11 mouse cellular contexts compared by ENCODE assay signal in genomic region chr11:62644602-62645336, GRCm38 (mm10). TPM values are rescaled to one million over a fixed set of nuclear protein-coding genes. Genes with fewer than 3 reads are reported as not detected.
DNase-seq lines count a peak whose midpoint lies in the region; ATAC-seq and TF ChIP-seq lines count a peak whose summit lies in the region.
"Had no signal": no experiment of that assay in that cellular context is flagged by ENCODE, and none has a peak within 500 bp of the region (broad histone marks: within the 10 kb centered on the region; RNA-seq: fewer than 3 reads in every experiment).

No protein-coding gene starts in this region.

- TF ChIP-seq POLR2A in embryonic fibroblast, embryonic 13.5 days (IDR thresholded peaks at IDR 0.05; ENCODE audit: low read depth, low read length), result no peak

- H3K4me3 ChIP-seq in gastrocnemius, adult 2 months, result no peak overlapping the region
- H3K4me3 ChIP-seq in liver, embryonic 13.5 days (replicated peaks), result no peak overlapping the region
- H3K4me3 ChIP-seq in liver, embryonic 11.5 days (ENCODE audit: low read depth, low read length), result no peak overlapping the region
- no peak overlapping the region for H3K4me3 ChIP-seq in embryonic fibroblast, embryonic 13.5 days (ENCODE audit: insufficient read depth, low read length)
- no peak overlapping the region for H3K4me3 ChIP-seq in midbrain, embryonic 15.5 days
- H3K4me3 ChIP-seq: forebrain, embryonic 12.5 days had no signal

- no peak for DNase-seq in gastrocnemius, adult 2 months
- no peak for DNase-seq in gastrocnemius, postnatal 36 days
- DNase-seq in liver, embryonic 13.5 days, result no peak
- no peak for DNase-seq in liver, embryonic 11.5 days (ENCODE audit: low spot score)
- no peak for DNase-seq in spleen, postnatal 4 days (ENCODE audit: low spot score in 2 of 2)
- no peak for DNase-seq in right cerebral cortex, adult 18-20 months
- DNase-seq: cerebellum, postnatal 25 days had no signal

- TF ChIP-seq CTCF in gastrocnemius, adult 2 months (IDR thresholded peaks at IDR 0.05), result no peak
- no peak for TF ChIP-seq CTCF in embryonic fibroblast, embryonic 13.5 days (IDR thresholded peaks at IDR 0.05; ENCODE audit: borderline replicate concordance, insufficient read depth, low read length)

- H3K4me2 ChIP-seq in liver, embryonic 13.5 days, result no peak overlapping the region
- no peak overlapping the region for H3K4me2 ChIP-seq in liver, embryonic 11.5 days
- H3K4me2 ChIP-seq in midbrain, embryonic 15.5 days, result peak overlapping the region; percentile 84

- no peak overlapping the region for H3K9ac ChIP-seq in liver, embryonic 13.5 days
- H3K9ac ChIP-seq in liver, embryonic 11.5 days (ENCODE audit: low read depth, low read length), result no peak overlapping the region
- H3K9ac ChIP-seq in midbrain, embryonic 15.5 days, result no peak overlapping the region
- H3K9ac ChIP-seq: forebrain, embryonic 12.5 days had no signal

- 76% methylated on average over 5 of the region's 5 CpGs for WGBS in liver, embryonic 13.5 days (ENCODE audit: insufficient replicate concordance)
- WGBS in liver, embryonic 11.5 days, result 83% methylated on average over 5 of the region's 5 CpGs
- 78% methylated on average over 5 of the region's 5 CpGs for WGBS in midbrain, embryonic 15.5 days

- H3K9me3 ChIP-seq in liver, embryonic 13.5 days (replicated peaks), result no peaks in the 10 kb centered on the region
- no peaks in the 10 kb centered on the region for H3K9me3 ChIP-seq in liver, embryonic 11.5 days (ENCODE audit: control insufficient read depth, low read length)
- no peaks in the 10 kb centered on the region for H3K9me3 ChIP-seq in midbrain, embryonic 15.5 days
- H3K9me3 ChIP-seq: forebrain, embryonic 12.5 days had no signal

- H3K4me1 ChIP-seq in liver, embryonic 13.5 days (replicated peaks), result peaks cover 71% of the 10 kb centered on the region
- peaks cover 48% of the 10 kb centered on the region for H3K4me1 ChIP-seq in liver, embryonic 11.5 days (replicated peaks; ENCODE audit: control insufficient read depth, insufficient read depth, low read length)
- peaks cover 23% of the 10 kb centered on the region for H3K4me1 ChIP-seq in embryonic fibroblast, embryonic 13.5 days (ENCODE audit: control insufficient read depth, insufficient read depth, low read length)
- peaks cover 57% of the 10 kb centered on the region for H3K4me1 ChIP-seq in midbrain, embryonic 15.5 days

- H3K27ac ChIP-seq in gastrocnemius, adult 2 months, result peak overlapping the region; percentile 87
- H3K27ac ChIP-seq in liver, embryonic 13.5 days, result peak overlapping the region; percentile 8; the same call in 1 of the 2 replicates
- no peak overlapping the region for H3K27ac ChIP-seq in liver, embryonic 11.5 days (ENCODE audit: low read depth, low read length)
- peak overlapping the region; percentile 43; the same call in 1 of the 2 replicates for H3K27ac ChIP-seq in embryonic fibroblast, embryonic 13.5 days (ENCODE audit: insufficient read depth, low read length)
- no peak overlapping the region for H3K27ac ChIP-seq in midbrain, embryonic 15.5 days
- H3K27ac ChIP-seq: forebrain, embryonic 12.5 days had no signal

- peaks cover 7% of the 10 kb centered on the region; the same call in 1 of the 2 replicates for H3K27me3 ChIP-seq in liver, embryonic 13.5 days
- H3K27me3 ChIP-seq in liver, embryonic 11.5 days (replicated peaks; ENCODE audit: control insufficient read depth, insufficient read depth, low read length), result no peaks in the 10 kb centered on the region
- H3K27me3 ChIP-seq in midbrain, embryonic 15.5 days (replicated peaks), result no peaks in the 10 kb centered on the region
- H3K27me3 ChIP-seq: forebrain, embryonic 12.5 days; Patski had no signal

- intact Hi-C loops in gastrocnemius, adult 2 months (cut with DNase I), result no loop called here
- intact Hi-C loops in gastrocnemius, postnatal 36 days (cut with DNase I), result no loop called here

- no peaks in the 10 kb centered on the region for H3K36me3 ChIP-seq in liver, embryonic 13.5 days
- H3K36me3 ChIP-seq in liver, embryonic 11.5 days (ENCODE audit: control insufficient read depth, insufficient read depth, low read length), result no peaks in the 10 kb centered on the region; the same call in 1 of the 2 replicates
- H3K36me3 ChIP-seq in midbrain, embryonic 15.5 days (replicated peaks), result no peaks in the 10 kb centered on the region
- H3K36me3 ChIP-seq: forebrain, embryonic 12.5 days had no signal

- ATAC-seq in liver, embryonic 13.5 days (ENCODE audit: low read depth), result no peak
- ATAC-seq in liver, embryonic 11.5 days (replicated peaks; ENCODE audit: low FRiP score), result no peak
- ATAC-seq in midbrain, embryonic 15.5 days (replicated peaks), result no peak
- ATAC-seq: Patski had no signal

RNA-seq across cellular contexts. Expression of gene Lrrc75a, which starts 3.6 kb away (rescaled TPM):
- total RNA-seq in gastrocnemius, adult 2 months (2021), result 1 to 10 TPM; 3.2 to 5.6 TPM
- 1 to 10 TPM; 3.5 to 4.3 TPM for total RNA-seq in gastrocnemius, postnatal 36 days (2021)
- polyA plus RNA-seq in liver, embryonic 13.5 days (2015; fragmentation: Nextera tagmentation; extraction: Ambion mirVana), result 1.3 and 1.4 TPM in 2 replicates
- polyA plus RNA-seq in liver, embryonic 11.5 days (2014; fragmentation: Nextera tagmentation; extraction: Ambion mirVana), result 6.7 and 8.1 TPM in 2 replicates
- polyA plus RNA-seq in embryonic fibroblast, embryonic 13.5 days (2011; ENCODE audit: insufficient read length, low read depth, missing spikeins), result 10.5 and 12.6 TPM in 2 replicates
- polyA plus RNA-seq in midbrain, embryonic 15.5 days (2015; fragmentation: Nextera tagmentation; extraction: Ambion mirVana), result 12.1 and 12.4 TPM in 2 replicates

RNA-seq across cellular contexts. Expression of gene Mmgt2, which starts 3.7 kb away (rescaled TPM):
- 1 to 10 TPM; 2.9 to 3.5 TPM for total RNA-seq in gastrocnemius, adult 2 months (2021)
- total RNA-seq in gastrocnemius, postnatal 36 days (2021), result 1 to 10 TPM; 3.9 to 4.0 TPM
- 12.2 and 12.3 TPM in 2 replicates for polyA plus RNA-seq in liver, embryonic 13.5 days (2015; fragmentation: Nextera tagmentation; extraction: Ambion mirVana)
- 25.7 and 26.1 TPM in 2 replicates for polyA plus RNA-seq in liver, embryonic 11.5 days (2014; fragmentation: Nextera tagmentation; extraction: Ambion mirVana)
- 31.3 and 34.0 TPM in 2 replicates for polyA plus RNA-seq in embryonic fibroblast, embryonic 13.5 days (2011; ENCODE audit: insufficient read length, low read depth, missing spikeins)
- polyA plus RNA-seq in midbrain, embryonic 15.5 days (2015; fragmentation: Nextera tagmentation; extraction: Ambion mirVana), result 21.6 and 23.3 TPM in 2 replicates

Comparison
In these comparisons a context has a peak if more than half of its experiments do, and no peak if none do; other contexts are left out.
1. H3K27ac ChIP-seq: peak in gastrocnemius, adult 2 months (single experiment), liver, embryonic 13.5 days (single experiment) and embryonic fibroblast, embryonic 13.5 days (single experiment); none in liver, embryonic 11.5 days (single experiment) and midbrain, embryonic 15.5 days (single experiment).